Mouse (Mus musculus) CD8-positive naive resting alpha-beta T cell, adult 2 months (primary cell): ENCODE data around the gene Ankrd13d.

Experiments used
- DNase-seq, 2 experiments: peaks; one replicate each; pipeline ENCODE4 v3.0.0; 2022; ENCODE audit warnings: low read depth in 2 of 2, low spot score in 2 of 2

Ankrd13d gene

DNA sequence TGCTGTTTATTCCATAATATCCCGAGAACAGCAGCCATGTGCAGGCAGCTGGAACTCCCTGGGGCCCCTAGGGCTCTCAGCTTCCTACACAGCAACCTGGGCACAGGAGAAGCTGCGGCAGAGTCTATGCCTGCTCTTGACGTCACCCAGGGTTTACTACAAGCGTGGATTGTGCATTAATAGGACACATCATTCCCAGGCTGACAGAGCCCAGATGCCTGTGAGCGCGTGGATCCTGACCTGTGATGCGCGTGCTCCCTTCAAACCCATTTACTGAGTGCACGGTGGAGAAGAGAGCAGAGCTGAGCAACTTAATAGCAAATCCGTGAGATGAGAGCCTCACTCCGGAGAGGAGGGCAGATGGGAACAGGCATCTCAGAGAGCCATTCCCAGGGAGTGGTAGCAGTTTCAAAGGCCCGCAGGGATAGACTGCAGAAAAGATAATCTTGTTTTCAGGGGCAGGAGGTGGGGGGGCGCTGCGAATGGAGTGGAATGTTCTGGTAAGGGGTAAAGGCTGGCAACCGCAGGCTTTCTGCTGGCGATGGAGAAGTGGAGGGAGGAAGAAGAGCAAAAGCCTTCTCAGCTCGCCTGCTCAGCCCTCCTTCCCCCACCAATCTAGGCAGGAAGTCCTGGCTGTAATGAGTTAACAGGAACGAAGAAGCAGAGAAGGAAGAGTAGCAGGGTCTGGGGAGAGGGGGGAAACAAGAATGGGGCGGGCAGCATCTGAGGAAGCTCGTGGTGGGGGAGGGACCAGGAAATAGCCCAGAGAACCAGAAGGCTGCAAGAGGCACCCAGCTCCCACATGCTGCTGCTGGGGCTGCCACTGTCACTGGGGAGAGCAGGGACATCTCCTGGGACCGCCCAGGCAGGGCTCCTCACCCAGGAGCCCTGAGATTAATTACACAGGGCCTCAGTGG lies 19.1 kb upstream of the Ankrd13d start:
- DNase-seq, result peak in 1 of 2 experiments; percentile 65

DNA sequence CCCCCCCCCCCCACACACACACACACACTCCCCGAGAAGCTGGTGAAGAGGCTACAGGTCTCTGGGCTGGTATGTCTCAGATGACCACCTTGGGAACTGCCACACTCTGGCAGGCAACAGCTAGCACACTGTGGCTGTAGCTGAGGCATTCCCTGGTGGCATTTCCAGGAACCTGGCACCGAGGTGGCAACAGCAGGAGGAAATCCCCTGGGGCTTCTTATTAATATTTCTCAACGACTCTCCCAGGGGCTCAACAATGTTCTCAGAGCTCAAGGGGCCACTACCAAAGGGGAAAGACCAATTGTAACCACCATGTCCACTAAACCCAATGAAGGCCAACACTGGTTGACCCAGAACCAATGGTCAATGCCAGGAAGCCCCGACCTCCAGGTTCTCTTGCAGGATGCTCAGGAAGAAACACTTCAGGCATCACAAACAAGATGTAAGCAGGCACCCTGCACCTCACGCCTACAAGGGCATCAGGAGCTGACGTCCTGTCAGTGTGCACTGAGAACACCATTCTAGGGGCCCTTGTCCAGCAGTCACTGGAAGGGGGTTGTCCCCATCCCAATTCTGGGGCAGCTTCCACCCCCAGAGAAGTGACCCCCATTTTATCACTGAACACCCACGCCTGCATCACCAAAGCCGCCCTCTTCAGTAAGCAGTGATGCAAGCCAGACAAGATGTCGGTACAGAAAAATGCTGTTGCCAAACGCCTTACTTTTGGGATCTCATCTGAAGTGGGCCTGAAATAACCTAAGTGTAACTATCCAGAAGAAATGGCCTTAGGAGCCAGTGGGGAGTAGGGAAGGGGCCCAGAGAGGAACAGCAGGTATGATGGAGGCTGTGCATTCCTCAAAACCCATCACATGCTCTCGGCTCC lies 18.2 kb upstream of the Ankrd13d start:
- no peak for DNase-seq

DNA sequence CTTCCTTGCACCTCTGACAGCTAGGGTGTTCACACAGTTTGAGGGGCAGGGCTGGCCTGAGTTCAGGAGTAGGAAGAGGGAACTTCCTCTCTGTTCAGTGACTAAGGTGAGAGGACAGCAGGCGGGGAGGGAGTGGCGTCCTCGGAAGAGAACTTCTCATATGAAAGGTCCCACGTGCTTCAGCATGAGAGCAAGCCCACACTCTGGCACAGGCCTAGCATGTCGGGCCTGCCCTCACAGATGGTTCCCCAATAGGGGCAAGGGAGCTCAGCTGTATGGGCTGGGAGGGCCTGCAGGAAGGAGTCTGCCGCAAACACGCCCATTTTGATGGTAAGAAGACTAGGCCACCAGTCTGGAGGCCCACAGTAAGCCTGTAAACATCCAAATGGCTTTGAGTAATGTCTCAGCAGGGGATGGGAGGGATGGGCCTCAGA lies 17.4 kb upstream of the Ankrd13d start:
- peak; percentile 77 to 80 for DNase-seq

DNA sequence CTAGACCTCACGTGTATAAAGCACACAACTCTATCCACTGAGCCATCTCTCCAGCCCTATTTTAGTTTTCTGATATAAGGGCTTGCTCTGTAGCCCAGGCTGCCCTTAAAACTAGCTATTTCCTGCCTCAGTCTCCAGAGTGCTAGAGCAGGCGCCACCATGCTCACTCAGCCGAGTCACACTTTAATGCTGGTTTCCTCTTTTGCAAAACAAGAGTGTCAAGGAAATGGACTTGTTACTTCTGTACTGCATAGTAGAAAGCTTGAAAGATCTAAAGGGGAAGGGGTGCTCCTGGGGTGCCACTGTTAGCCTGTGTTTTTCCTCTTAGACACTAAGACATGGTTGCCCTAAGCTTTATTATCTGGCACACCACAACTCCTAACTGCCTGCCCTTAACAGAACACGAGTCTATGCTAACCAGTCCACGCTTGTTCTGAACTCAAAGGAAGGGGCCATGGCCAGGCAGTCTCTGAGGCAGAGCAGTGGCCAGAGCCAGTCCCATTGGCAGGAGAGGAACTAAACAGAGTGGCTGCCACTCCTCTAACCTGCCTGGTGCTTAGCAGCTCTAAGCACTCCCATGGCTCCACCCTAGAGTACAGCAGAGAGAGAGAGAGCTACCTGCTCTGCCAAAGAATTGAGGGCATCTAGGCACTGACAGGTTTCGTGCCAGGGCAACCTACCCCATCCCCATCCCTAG lies 16.8 kb upstream of the Ankrd13d start:
- DNase-seq, result peak in 1 of 2 experiments; percentile 42

DNA sequence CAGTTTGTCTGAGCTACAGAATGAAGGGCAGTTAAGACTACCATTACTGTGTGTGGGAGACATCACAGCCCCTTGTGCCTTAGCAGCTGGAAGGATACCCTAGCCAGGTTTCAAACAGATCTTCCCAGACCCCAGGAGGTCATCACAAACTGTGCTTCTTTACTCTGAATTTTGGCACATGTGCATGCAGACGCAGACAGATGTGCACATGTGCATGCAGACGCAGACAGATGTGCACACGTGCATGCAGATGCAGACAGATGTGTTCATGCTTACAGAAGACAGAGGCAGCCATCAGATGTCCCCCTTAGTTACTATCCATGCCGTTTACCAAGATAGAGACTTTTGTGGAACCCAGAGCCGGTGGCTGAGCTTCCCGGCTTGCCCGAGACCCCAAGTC lies 16.2 kb upstream of the Ankrd13d start:
- DNase-seq, result no peak

DNA sequence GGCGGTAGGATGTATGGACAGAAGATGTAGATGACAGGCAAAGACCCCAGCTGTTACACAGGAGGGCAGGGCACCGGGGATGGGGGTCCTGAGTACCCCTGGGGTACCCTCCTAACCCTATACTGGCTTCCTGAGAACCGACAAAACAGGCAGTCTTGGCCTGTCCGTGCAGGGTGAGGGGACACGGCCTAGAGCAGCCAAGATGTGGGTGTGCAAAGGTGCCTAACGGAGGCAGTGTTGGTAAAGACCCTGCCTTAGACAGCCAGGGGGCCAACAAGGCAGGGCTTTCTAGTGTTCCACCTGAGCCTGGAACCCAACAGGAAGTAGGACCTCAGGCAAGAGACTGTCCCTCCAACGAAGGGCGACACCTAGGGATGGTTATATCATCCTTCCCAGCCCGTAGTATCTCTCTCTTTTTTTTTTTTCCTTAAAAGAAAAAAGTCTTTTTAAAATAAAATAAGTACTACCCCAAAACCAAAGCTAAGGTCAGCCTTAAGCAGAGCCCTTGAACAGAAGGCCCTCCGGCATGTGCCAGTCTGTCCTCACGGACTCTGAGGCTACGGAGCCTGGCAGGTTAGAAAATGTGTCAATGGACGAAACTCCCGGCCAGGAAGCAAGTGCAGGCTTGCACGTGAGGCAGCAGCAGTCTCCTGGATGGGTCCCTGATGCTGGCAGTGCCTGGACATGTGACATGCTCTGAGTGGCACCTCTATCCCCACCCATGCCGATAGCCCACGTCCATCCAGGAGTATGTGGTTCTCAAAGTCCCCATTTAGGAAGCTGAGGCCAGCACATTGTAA lies 15.6 kb upstream of the Ankrd13d start:
- DNase-seq, result no peak

DNA sequence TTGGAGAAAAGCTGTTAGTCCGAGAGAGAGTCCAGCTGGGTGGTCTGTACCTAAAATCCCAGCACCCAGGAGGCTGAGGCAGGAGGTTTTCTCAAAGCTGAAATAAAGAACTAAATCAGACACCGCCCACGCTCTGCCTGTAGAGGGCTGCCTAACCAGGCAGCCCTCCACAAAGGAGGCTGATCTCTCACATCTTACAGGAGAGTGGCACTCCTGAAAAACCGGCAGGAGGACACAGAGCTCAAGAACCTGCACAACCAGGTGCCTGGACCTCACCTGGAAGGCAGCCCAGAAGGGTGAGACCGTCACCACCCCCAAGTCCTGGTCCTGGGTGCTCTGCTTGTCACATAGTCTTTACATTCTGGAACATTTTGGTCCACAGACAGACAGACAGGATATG lies 14.9 kb upstream of the Ankrd13d start:
- no peak for DNase-seq

DNA sequence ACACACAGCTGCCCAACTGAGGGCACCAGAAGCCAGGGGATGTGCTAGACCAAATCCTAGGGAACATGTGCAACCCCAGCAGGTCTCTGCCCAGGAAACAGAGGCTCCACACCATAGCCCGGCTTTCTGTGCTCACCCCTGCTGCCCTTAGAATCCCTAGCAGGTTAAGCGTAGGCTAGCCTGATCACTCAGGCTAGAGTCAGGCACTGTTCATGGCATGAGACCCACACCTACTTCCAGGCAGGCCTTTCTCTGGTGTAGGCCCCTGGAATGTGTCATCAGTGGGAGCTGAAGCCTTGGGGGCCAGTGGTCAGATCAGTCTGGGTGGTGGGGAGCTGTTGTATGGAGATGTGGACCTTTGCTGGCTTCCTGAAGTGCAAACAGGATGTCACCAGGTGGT lies 13.7 kb upstream of the Ankrd13d start:
- DNase-seq, result no peak

DNA sequence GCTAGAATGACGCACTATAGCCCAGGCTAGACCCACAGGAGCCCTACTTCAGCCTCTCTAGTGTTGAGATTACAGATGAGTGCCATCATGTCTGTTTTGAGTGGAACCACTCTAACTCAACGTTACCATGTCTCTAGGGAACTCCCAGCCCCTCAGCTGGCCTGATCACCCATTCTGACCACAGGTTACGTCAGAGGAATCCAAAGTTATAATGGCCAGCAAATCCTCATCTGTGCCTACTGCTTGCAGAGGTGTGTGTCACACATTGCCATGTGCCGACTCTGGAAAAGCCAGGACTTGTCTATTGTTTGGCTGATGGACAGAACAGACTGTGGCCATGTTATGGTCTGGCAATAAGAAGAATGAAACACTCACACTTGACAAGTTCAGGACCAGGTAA lies 12.5 kb upstream of the Ankrd13d start:
- DNase-seq, result no peak

DNA sequence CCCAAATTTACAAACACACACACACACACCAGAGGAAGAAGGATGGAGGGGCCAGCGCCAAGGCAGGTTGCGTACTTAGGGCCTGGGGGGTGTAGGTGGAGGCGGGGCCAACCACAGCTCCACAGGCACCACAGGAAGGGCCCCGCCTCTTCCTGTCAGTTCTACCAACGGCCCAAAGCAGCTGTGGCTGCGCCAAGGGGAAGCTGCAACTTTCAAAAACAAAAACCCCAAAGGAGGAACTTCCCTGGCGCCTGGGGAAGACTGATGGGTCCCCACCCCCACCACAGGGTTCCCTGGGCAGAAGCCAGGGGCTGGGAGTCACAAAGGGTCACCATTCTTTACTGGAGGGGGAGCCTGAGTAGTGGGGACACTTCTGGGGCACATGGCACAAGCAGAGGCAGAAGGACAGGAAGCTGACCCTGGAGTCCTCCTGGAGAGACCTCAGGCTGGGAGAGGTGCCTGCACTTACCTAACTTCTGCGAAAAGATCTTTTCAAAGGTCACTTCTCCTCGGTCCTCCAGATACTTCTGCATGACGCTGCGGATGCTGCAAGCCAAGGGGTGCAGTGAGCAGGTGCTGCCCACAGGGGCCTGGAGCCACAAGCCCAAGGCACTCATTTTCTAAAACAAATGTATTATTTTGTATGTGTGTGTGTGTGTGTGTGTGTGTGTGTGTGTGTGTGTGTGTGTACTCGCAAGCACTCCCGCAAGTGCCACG lies 11.6 kb upstream of the Ankrd13d start:
- DNase-seq, result peak; percentile 62 to 74

DNA sequence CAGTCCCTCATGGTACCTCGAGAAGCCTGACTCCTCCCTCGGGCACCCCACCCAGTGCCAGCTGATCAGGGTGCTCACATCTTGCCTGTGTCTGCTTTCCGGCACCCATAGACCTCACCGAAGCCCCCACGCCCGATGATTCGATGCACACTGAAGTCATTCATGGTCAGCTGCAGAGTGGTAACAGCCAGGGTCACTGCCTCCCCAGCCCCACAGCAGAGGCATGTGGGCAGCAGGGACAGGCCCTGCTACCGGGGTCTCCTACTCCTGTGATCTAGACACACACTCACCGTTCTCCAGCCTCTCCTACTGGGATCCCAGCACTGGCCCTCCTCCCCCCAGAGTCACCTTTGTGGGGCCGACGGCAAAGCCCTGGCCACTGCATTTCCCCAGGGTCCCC lies 8.2 kb upstream of the Ankrd13d start:
- no peak for DNase-seq

DNA sequence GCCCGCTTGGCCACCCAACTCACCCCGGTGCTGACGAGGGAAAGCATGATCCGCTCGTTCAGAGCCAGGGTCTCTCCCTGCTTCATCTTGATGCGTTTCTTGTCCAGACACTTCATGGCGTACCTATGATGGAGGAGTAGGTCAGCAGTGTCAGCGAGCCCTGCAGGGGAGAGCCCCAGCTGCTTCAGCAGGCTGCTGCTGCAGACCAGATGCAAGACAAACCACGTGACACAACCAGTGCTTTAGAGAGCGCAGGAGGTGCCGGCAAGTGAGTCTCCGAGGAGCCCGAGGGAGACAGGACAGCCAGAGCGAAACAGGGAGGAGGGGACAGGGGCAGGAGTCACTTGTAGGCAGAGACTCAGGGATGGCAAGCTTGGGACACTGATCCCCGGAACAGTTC lies 7.8 kb upstream of the Ankrd13d start:
- DNase-seq, result no peak

DNA sequence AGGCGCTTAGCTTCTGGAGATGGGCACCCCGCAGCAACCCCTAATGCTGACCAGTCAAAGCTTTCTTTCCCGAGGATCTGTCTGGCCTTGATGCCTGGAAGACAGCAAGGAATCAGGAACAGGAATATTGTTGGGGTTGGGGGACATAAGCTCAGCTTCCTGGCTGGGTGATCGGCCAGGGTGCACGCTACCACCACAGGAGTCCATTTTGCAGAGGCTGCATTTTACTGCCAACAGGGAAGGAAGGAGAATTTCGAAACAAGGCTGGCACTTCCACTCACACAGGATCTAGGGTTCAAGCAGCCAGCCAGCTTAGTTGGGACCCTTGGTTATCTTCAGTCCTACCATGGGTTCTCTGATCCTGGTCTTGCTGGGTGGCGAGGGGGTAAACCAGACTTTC lies 716 bp upstream of the Ankrd13d start:
- no peak for DNase-seq

DNA sequence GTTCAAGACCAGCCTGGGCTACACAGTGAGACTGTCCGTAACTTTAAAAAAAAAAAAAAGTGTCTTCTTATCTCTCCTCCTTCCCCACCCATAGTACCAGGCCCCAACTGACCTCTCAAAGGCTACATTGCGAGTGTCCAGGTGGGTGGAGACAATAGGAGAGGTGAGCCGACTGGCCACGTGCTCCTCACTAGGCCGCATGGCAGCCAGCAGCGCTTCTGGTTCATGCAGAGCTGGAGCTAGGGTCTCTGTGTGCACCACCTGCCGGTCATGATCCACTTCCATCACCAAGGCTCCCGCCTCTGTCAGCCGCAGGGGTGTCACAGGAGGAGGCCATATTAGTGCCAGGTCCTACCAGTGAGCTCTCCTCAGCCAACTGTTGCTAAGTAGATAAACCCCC lies 2.5 kb downstream of the Ankrd13d start:
- DNase-seq, result no peak

DNA sequence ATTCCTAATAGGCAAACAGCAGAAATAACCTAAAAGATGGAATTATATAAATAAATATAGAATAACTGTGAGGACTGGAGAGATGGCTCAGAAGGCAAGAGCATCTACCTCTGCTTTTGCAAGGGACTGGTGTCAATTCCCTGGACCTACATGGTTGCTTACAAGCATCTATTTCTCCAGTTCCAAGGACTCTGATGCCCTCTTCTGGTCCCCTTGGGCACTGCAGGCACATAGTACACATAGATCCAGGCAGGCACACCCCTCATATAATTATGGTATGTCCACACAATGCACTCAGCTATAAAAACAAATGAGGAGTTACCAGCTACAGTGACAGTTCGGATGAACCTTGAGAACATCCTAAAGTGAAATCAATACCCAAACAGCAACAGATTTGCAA lies 3.5 kb downstream of the Ankrd13d start:
- peak in 1 of 2 experiments; percentile 43 for DNase-seq

DNA sequence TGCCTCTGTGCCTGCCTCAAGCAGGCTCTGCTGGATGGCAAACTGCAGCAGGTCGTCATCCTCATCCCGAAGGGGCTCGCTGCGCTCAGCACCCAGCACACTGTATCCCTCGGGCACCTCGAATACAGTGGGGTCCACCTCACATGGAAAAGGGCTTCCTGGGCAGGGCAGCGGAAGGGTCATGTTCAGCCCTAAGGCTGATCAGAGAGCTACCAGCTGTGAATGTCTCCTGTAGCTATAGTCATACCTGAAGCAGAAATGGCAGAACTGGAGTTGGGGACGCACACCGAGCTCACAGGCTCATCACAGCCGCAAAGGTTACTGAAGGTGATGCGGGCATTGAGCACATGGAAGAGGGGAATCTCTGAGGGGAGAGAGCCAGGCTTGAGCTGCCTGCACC lies 12.0 kb downstream of the Ankrd13d start:
- DNase-seq, result no peak

DNA sequence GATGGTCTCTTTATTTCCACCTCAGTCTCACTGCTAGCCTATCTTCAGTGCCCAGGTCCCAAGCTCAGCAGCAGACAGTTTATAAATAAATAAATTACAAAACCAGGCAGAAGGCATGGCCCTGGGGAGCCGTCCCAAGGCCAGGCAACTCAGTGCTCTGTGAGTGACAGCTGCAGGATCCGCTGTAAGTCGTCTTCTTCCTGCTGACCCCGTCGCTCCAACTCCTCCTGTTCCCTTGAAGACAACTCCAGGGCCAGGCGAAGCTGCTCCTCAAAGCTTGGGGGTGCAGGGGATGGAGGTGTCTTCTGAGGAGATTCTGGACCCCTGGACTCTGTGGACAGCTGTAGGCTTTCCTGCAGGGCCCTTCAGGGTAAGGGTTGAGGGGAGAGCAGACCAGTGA lies 12.8 kb downstream of the Ankrd13d start:
- DNase-seq, result no peak

DNA sequence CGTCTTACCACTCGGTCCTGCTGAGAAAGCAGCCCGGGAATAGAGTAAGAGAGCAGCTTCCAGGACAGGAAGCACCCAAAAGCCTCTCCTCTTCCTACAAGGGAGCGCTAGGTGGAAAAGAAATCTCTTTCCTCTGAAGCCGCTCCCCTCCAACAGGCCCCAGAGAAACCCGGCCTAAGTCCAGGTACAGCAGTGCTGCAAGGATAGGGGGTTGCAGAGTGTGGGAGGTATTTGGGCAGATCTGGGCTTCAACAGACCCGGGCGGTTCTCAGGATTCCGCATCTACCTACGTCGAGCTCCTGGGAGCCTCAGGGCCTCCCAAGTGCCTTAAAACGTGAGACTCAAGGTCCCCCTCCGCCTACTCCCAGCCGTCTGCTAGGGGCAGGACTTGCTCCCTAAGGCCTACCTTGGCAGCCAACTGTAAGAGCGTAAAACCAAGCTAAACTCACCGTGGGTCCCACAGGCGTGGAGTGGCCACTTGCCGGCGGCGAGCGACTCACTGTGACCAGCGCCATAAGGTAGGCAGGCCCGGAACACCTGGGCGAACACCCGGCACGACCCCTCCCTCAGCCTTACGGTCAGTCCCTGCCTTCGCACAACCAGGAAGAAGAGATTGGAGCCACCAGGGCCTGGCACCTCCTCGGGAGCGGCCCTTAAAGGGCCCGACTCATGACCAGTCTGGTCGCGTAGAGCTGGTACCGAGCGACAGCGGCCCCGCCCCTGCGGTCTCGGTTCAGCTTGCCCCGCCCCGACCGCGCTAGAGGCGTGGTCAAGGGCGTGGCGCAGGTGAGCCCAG lies 14.2 kb downstream of the Ankrd13d start, which contains the start of gene Ssh3:
Gene Ssh3, minus strand, starts transcription at position 615 of the 796 bp plus-strand sequence.
- DNase-seq, result peak; percentile 38 to 55

DNA sequence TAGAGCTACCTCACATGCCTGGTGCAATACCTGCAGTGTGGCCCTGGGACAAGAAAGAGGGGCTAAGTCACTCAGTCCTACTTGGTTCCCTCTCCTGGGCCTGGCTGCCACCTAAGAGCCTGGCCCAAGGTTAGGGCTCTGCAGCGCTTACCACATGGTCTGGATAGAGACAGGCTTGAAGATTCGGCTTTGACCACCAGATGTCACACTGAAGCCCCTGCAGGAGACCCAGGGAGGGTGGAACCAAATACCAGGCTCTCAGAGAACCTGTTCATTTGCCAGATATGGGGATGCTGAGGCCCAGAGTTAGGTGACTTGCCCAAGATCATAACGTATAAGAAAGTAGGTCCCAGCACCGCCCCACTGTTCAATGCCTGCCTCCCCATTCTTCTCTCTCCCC lies 17.0 kb downstream of the Ankrd13d start:
- DNase-seq, result no peak
